ENCODE assay signal across 8 mouse cellular contexts in genomic region chr4:140868484-140869190, GRCm38 (mm10). TPM values are rescaled to one million over a fixed set of nuclear protein-coding genes. Genes with fewer than 3 reads are reported as not detected.
DNase-seq lines count a peak whose midpoint lies in the region; ATAC-seq and TF ChIP-seq lines count a peak whose summit lies in the region.

No protein-coding gene starts in this region.

- WGBS in embryonic facial prominence, embryonic 15.5 days: 1% methylated on average over 14 of the region's 14 CpGs

- no peaks in the 10 kb centered on the region for H3K36me3 ChIP-seq in testis, adult 2 months (ENCODE audit: control insufficient read depth, insufficient read depth, low read length)
- no peaks in the 10 kb centered on the region for H3K36me3 ChIP-seq in embryonic facial prominence, embryonic 15.5 days

- peaks cover 6% of the 10 kb centered on the region for H3K4me1 ChIP-seq in testis, adult 2 months (ENCODE audit: control insufficient read depth, insufficient read depth, low read length)
- H3K4me1 ChIP-seq in embryonic facial prominence, embryonic 15.5 days: peaks cover 11% of the 10 kb centered on the region

- H3K4me2 ChIP-seq in embryonic facial prominence, embryonic 15.5 days (replicated peaks): peak overlapping the region; percentile 23; the same call in 1 of the 2 replicates

- DNase-seq in testis, postnatal 10 days (ENCODE audit: low spot score): no peak
- peak; percentile 60 for DNase-seq in thymus, postnatal 4 days
- no peak for DNase-seq in gastrocnemius, postnatal 10 days
- no peak for DNase-seq in gastrocnemius, postnatal 4 days (ENCODE audit: low spot score in 2 of 2)
- no peak for DNase-seq in cerebellum, postnatal 25 days

- H3K27me3 ChIP-seq in testis, adult 2 months (ENCODE audit: control insufficient read depth, insufficient read depth, low read length): no peaks in the 10 kb centered on the region
- H3K27me3 ChIP-seq in embryonic facial prominence, embryonic 15.5 days: peaks cover 7% of the 10 kb centered on the region; the same call in 1 of the 2 replicates

- no peak for TF ChIP-seq CTCF in testis, adult 2 months (IDR thresholded peaks at IDR 0.05; ENCODE audit: control insufficient read depth, insufficient read depth, insufficient replicate concordance, low read depth, low read length)

- no peak for TF ChIP-seq POLR2A in testis, adult 2 months (IDR thresholded peaks at IDR 0.05; ENCODE audit: control insufficient read depth, low read depth, low read length)

- H3K9ac ChIP-seq in embryonic facial prominence, embryonic 15.5 days: no peak overlapping the region

- H3K9me3 ChIP-seq in embryonic facial prominence, embryonic 15.5 days (replicated peaks): peaks cover 8% of the 10 kb centered on the region; the same call in 1 of the 2 replicates

- ATAC-seq in embryonic facial prominence, embryonic 15.5 days (ENCODE audit: insufficient number of reproducible peaks, low FRiP score, low TSS enrichment, low read depth): no peak
- peak; percentile 71 for ATAC-seq in megakaryocyte progenitor cell, adult 5-6 weeks (replicated peaks; ENCODE audit: poor library complexity)

- H3K4me3 ChIP-seq in testis, adult 2 months (ENCODE audit: control insufficient read depth, low read depth, low read length): peak overlapping the region; percentile 6; the same call in 1 of the 2 replicates
- H3K4me3 ChIP-seq in embryonic facial prominence, embryonic 15.5 days (replicated peaks): no peak overlapping the region

- H3K27ac ChIP-seq in testis, adult 2 months (ENCODE audit: control insufficient read depth, insufficient read depth, low read depth, low read length): no peak overlapping the region
- H3K27ac ChIP-seq in embryonic facial prominence, embryonic 15.5 days (replicated peaks): no peak overlapping the region

RNA-seq across cellular contexts. Expression of gene Padi1, which starts 23.1 kb away (rescaled TPM):
- 0.47 and 0.58 TPM in 2 replicates for polyA plus RNA-seq in testis, adult 2 months (2012; rRNA removed)
- 0.85 and 1.0 TPM in 2 replicates for polyA plus RNA-seq in embryonic facial prominence, embryonic 15.5 days (2015; fragmentation: Nextera tagmentation; extraction: Ambion mirVana)
- total RNA-seq in megakaryocyte progenitor cell, adult 5-6 weeks (2015): 0.05 TPM in 2 replicates
- not detected in 2 replicates for total RNA-seq in megakaryocyte progenitor cell, adult 5-6 weeks (2017)
- under 1 TPM in 1 of 2 experiments, not detected in 1; 0.09 TPM for total RNA-seq in gastrocnemius, postnatal 10 days (2021)
- total RNA-seq in gastrocnemius, postnatal 4 days (2021): not detected

RNA-seq across cellular contexts. Expression of gene Padi2, which starts 37.5 kb away (rescaled TPM):
- 1.8 and 1.9 TPM in 2 replicates for polyA plus RNA-seq in testis, adult 2 months (2012; rRNA removed)
- polyA plus RNA-seq in embryonic facial prominence, embryonic 15.5 days (2015; fragmentation: Nextera tagmentation; extraction: Ambion mirVana): 15.3 and 21.4 TPM in 2 replicates
- 5.5 and 5.7 TPM in 2 replicates for total RNA-seq in megakaryocyte progenitor cell, adult 5-6 weeks (2015)
- total RNA-seq in megakaryocyte progenitor cell, adult 5-6 weeks (2017): 4.8 and 5.0 TPM in 2 replicates
- 100 to 1,000 TPM in 1 of 2 experiments, 10 to 100 TPM in 1; 96.8 to 105 TPM for total RNA-seq in gastrocnemius, postnatal 10 days (2021)
- 10 to 100 TPM; 73.9 to 78.5 TPM for total RNA-seq in gastrocnemius, postnatal 4 days (2021)

RNA-seq across cellular contexts. Expression of gene Padi3, which starts 58.2 kb away (rescaled TPM):
- polyA plus RNA-seq in testis, adult 2 months (2012; rRNA removed): 1.7 TPM in 2 replicates
- 2.4 and 4.4 TPM in 2 replicates for polyA plus RNA-seq in embryonic facial prominence, embryonic 15.5 days (2015; fragmentation: Nextera tagmentation; extraction: Ambion mirVana)
- total RNA-seq in megakaryocyte progenitor cell, adult 5-6 weeks (2015): not detected in 2 replicates
- total RNA-seq in megakaryocyte progenitor cell, adult 5-6 weeks (2017): 0.07 and 0.46 TPM in 2 replicates
- under 1 TPM; 0.65 to 0.75 TPM for total RNA-seq in gastrocnemius, postnatal 10 days (2021)
- under 1 TPM; 0.15 to 0.18 TPM for total RNA-seq in gastrocnemius, postnatal 4 days (2021)

Comparison
In these comparisons a context has a peak if more than half of its experiments do, and no peak if none do; other contexts are left out.
1. RNA of gene Padi2, which starts 37.5 kb away (total RNA-seq): 96.8 to 105 TPM in gastrocnemius, postnatal 10 days and 73.9 to 78.5 TPM in gastrocnemius, postnatal 4 days; 4.8 to 5.7 TPM in megakaryocyte progenitor cell, adult 5-6 weeks; every median in the first group is over 10 times any median in the second.